In genomic region chr17:63171264-63171663, GRCm38 (mm10) we compare ENCODE assay signal across 16 mouse cellular contexts.
DNase-seq lines count a peak whose midpoint lies in the region; ATAC-seq and TF ChIP-seq lines count a peak whose summit lies in the region.
"Had no signal": no experiment of that assay in that cellular context is flagged by ENCODE, and none has a peak within 500 bp of the region (broad histone marks: within the 10 kb centered on the region; RNA-seq: fewer than 3 reads in every experiment).

No protein-coding gene starts in this region.

- WGBS in kidney, postnatal 0 days = 32% methylated on average over 5 of the region's 5 CpGs

- TF ChIP-seq POLR2A in brain, embryonic 14.5 days (IDR thresholded peaks at IDR 0.05; ENCODE audit: borderline replicate concordance, extremely low read depth, insufficient read depth, insufficient read length, poor library complexity, severe bottlenecking) = no peak

- no peaks in the 10 kb centered on the region for H3K9me3 ChIP-seq in kidney, postnatal 0 days (replicated peaks; ENCODE audit: low read length)

- no peak overlapping the region for H3K9ac ChIP-seq in kidney, postnatal 0 days (ENCODE audit: low read depth, low read length)

- intact Hi-C loops in heart, postnatal 10 days (cut with DNase I) = no loop called here

- H3K4me1 ChIP-seq in kidney, postnatal 0 days (replicated peaks; ENCODE audit: insufficient read depth, low read length) = no peaks in the 10 kb centered on the region

- no peak overlapping the region for H3K4me2 ChIP-seq in kidney, postnatal 0 days (ENCODE audit: low read length)
- H3K4me2 ChIP-seq: heart, embryonic 11.5 days had no signal

- no peaks in the 10 kb centered on the region for H3K36me3 ChIP-seq in kidney, postnatal 0 days (ENCODE audit: insufficient read depth, low read length)

- ATAC-seq in kidney, postnatal 0 days (replicated peaks; ENCODE audit: low FRiP score, low read depth) = no peak
- ATAC-seq: activated CD4-positive, CD25-positive, alpha-beta regulatory T cell, adult 4 months; CD4-positive, CD25-positive, alpha-beta regulatory T cell, adult 4 months; intestine, postnatal 0 days had no signal

- no peak overlapping the region for H3K27ac ChIP-seq in kidney, postnatal 0 days

- peak; percentile 12 for DNase-seq in kidney, postnatal 0 days (ENCODE audit: low spot score)
- DNase-seq in kidney, adult 9 months = no peak
- peak; percentile 58 for DNase-seq in brain, embryonic 14.5 days (ENCODE audit: low read depth)
- peak; percentile 33 for DNase-seq in mesoderm, embryonic 11.5 days (ENCODE audit: low read depth, low spot score)
- peak; percentile 43 for DNase-seq in thymus, postnatal 14 days
- DNase-seq in testis, postnatal 14 days (ENCODE audit: low spot score) = no peak
- DNase-seq in heart, postnatal 10 days = no peak
- DNase-seq: cerebellum, adult 9-11 months; gastrocnemius, postnatal 10 days; kidney, postnatal 25 days; lung, postnatal 4 days; spleen, adult 18-20 months had no signal

- H3K27me3 ChIP-seq in kidney, postnatal 0 days (ENCODE audit: insufficient read depth, low read length) = no peaks in the 10 kb centered on the region

- no peak for TF ChIP-seq CTCF in kidney, postnatal 0 days (IDR thresholded peaks at IDR 0.05; ENCODE audit: low read depth)
- no peak for TF ChIP-seq CTCF in brain, embryonic 14.5 days (IDR thresholded peaks at IDR 0.05; ENCODE audit: borderline replicate concordance, extremely low read depth, insufficient read depth, insufficient read length)

- no peak overlapping the region for H3K4me3 ChIP-seq in kidney, postnatal 0 days (replicated peaks; ENCODE audit: low read depth, low read length)

Comparison
In these comparisons a context has a peak if more than half of its experiments do, and no peak if none do; other contexts are left out.
1. DNase-seq: peak in kidney, postnatal 0 days (single experiment), brain, embryonic 14.5 days (single experiment), mesoderm, embryonic 11.5 days (single experiment) and thymus, postnatal 14 days (single experiment); none in kidney, adult 9 months (single experiment), testis, postnatal 14 days (single experiment) and heart, postnatal 10 days (0 of 2).